Mouse (Mus musculus): ENCODE data around the gene Gpat2. TPM values are rescaled to one million over a fixed set of nuclear protein-coding genes. Genes with fewer than 3 reads are reported as not detected.

Gene Gpat2
- polyA plus RNA-seq (2012; rRNA removed), result 0.07 and 0.13 TPM in 2 replicates

- no peak for DNase-seq (ENCODE audit: low read depth)
- TF ChIP-seq POLR2A (IDR thresholded peaks at IDR 0.05; ENCODE audit: borderline replicate concordance, extremely low read depth, insufficient read depth, insufficient read length, poor library complexity, severe bottlenecking) (no peak), CTCF (IDR thresholded peaks at IDR 0.05; ENCODE audit: borderline replicate concordance, extremely low read depth, insufficient read depth, insufficient read length) (no peak)
Observed at GRCm38 (mm10) chr2:127424977-127425376, at the start of gene Gpat2. TSS of gene Gpat2 (plus strand) at chr2:127425199.

GRCm38 (mm10) chr2:127375759-127376341 is 49.1 kb upstream of the Gpat2 start:
- DNase-seq (ENCODE audit: low read depth), result peak; percentile 9

GRCm38 (mm10) chr2:127376423-127377051 is 48.5 kb upstream of the Gpat2 start:
- TF ChIP-seq POLR2A (IDR thresholded peaks at IDR 0.05; ENCODE audit: borderline replicate concordance, extremely low read depth, insufficient read depth, insufficient read length, poor library complexity, severe bottlenecking) (no peak), CTCF (IDR thresholded peaks at IDR 0.05; ENCODE audit: borderline replicate concordance, extremely low read depth, insufficient read depth, insufficient read length) (no peak)
- DNase-seq (ENCODE audit: low read depth), result no peak

More at GRCm38 (mm10) chr2:127375759-127376341, 49.1 kb upstream of the Gpat2 start:
- TF ChIP-seq CTCF (IDR thresholded peaks at IDR 0.05; ENCODE audit: borderline replicate concordance, extremely low read depth, insufficient read depth, insufficient read length), result peak; percentile 56; the same call in 1 of the 2 replicates
- no peak for TF ChIP-seq POLR2A (IDR thresholded peaks at IDR 0.05; ENCODE audit: borderline replicate concordance, extremely low read depth, insufficient read depth, insufficient read length, poor library complexity, severe bottlenecking)

GRCm38 (mm10) chr2:127377942-127378610 is 46.9 kb upstream of the Gpat2 start:
- DNase-seq (ENCODE audit: low read depth), result peak; percentile 66
- TF ChIP-seq CTCF (IDR thresholded peaks at IDR 0.05; ENCODE audit: borderline replicate concordance, extremely low read depth, insufficient read depth, insufficient read length), result no peak
- TF ChIP-seq POLR2A (IDR thresholded peaks at IDR 0.05; ENCODE audit: borderline replicate concordance, extremely low read depth, insufficient read depth, insufficient read length, poor library complexity, severe bottlenecking), result no peak

- no peak for DNase-seq (ENCODE audit: low read depth)
- no peak for TF ChIP-seq POLR2A (IDR thresholded peaks at IDR 0.05; ENCODE audit: borderline replicate concordance, extremely low read depth, insufficient read depth, insufficient read length, poor library complexity, severe bottlenecking)
- no peak for TF ChIP-seq CTCF (IDR thresholded peaks at IDR 0.05; ENCODE audit: borderline replicate concordance, extremely low read depth, insufficient read depth, insufficient read length)
Observed at GRCm38 (mm10) chr2:127378611-127378990, 46.4 kb upstream of the Gpat2 start.

GRCm38 (mm10) chr2:127379250-127379649 is 45.7 kb upstream of the Gpat2 start:
- TF ChIP-seq POLR2A (IDR thresholded peaks at IDR 0.05; ENCODE audit: borderline replicate concordance, extremely low read depth, insufficient read depth, insufficient read length, poor library complexity, severe bottlenecking), result no peak
- no peak for TF ChIP-seq CTCF (IDR thresholded peaks at IDR 0.05; ENCODE audit: borderline replicate concordance, extremely low read depth, insufficient read depth, insufficient read length)
- DNase-seq (ENCODE audit: low read depth), result no peak

GRCm38 (mm10) chr2:127383881-127384280 is 41.1 kb upstream of the Gpat2 start:
- TF ChIP-seq POLR2A (IDR thresholded peaks at IDR 0.05; ENCODE audit: borderline replicate concordance, extremely low read depth, insufficient read depth, insufficient read length, poor library complexity, severe bottlenecking) (no peak), CTCF (IDR thresholded peaks at IDR 0.05; ENCODE audit: borderline replicate concordance, extremely low read depth, insufficient read depth, insufficient read length) (no peak)
- no peak for DNase-seq (ENCODE audit: low read depth)

GRCm38 (mm10) chr2:127387521-127387920 is 37.5 kb upstream of the Gpat2 start:
- TF ChIP-seq POLR2A (IDR thresholded peaks at IDR 0.05; ENCODE audit: borderline replicate concordance, extremely low read depth, insufficient read depth, insufficient read length, poor library complexity, severe bottlenecking) (no peak), CTCF (IDR thresholded peaks at IDR 0.05; ENCODE audit: borderline replicate concordance, extremely low read depth, insufficient read depth, insufficient read length) (no peak)
- no peak for DNase-seq (ENCODE audit: low read depth)

GRCm38 (mm10) chr2:127390352-127390751 is 34.6 kb upstream of the Gpat2 start:
- TF ChIP-seq CTCF (IDR thresholded peaks at IDR 0.05; ENCODE audit: borderline replicate concordance, extremely low read depth, insufficient read depth, insufficient read length) (no peak), POLR2A (IDR thresholded peaks at IDR 0.05; ENCODE audit: borderline replicate concordance, extremely low read depth, insufficient read depth, insufficient read length, poor library complexity, severe bottlenecking) (no peak)

GRCm38 (mm10) chr2:127390846-127391245 is 34.2 kb upstream of the Gpat2 start:
- no peak for TF ChIP-seq CTCF (IDR thresholded peaks at IDR 0.05; ENCODE audit: borderline replicate concordance, extremely low read depth, insufficient read depth, insufficient read length)
- TF ChIP-seq POLR2A (IDR thresholded peaks at IDR 0.05; ENCODE audit: borderline replicate concordance, extremely low read depth, insufficient read depth, insufficient read length, poor library complexity, severe bottlenecking), result no peak
- peak; percentile 31 for DNase-seq (ENCODE audit: low read depth)

More at GRCm38 (mm10) chr2:127390352-127390751, 34.6 kb upstream of the Gpat2 start:
- no peak for DNase-seq (ENCODE audit: low read depth)

- DNase-seq (ENCODE audit: low read depth), result no peak
- TF ChIP-seq CTCF (IDR thresholded peaks at IDR 0.05; ENCODE audit: borderline replicate concordance, extremely low read depth, insufficient read depth, insufficient read length) (no peak), POLR2A (IDR thresholded peaks at IDR 0.05; ENCODE audit: borderline replicate concordance, extremely low read depth, insufficient read depth, insufficient read length, poor library complexity, severe bottlenecking) (no peak)
Observed at GRCm38 (mm10) chr2:127391323-127391722, 33.7 kb upstream of the Gpat2 start.

Measured in brain, embryonic 14.5 days (tissue).